Mouse (Mus musculus) erythroblast, embryonic 14.5 days (primary cell): ENCODE data around the gene Abhd15.

Source experiments
- GATA1 ChIP-seq: IDR thresholded peaks from 2 replicates; pipeline ENCODE4 v1.6.1; 2012; ENCODE audit warnings: low read length, inconsistent platforms, mixed read lengths
- TAL1 ChIP-seq: IDR thresholded peaks from 3 replicates; pipeline ENCODE4 v1.6.1; 2012; ENCODE audit warnings: low read length, inconsistent platforms, mixed read lengths

DNA sequence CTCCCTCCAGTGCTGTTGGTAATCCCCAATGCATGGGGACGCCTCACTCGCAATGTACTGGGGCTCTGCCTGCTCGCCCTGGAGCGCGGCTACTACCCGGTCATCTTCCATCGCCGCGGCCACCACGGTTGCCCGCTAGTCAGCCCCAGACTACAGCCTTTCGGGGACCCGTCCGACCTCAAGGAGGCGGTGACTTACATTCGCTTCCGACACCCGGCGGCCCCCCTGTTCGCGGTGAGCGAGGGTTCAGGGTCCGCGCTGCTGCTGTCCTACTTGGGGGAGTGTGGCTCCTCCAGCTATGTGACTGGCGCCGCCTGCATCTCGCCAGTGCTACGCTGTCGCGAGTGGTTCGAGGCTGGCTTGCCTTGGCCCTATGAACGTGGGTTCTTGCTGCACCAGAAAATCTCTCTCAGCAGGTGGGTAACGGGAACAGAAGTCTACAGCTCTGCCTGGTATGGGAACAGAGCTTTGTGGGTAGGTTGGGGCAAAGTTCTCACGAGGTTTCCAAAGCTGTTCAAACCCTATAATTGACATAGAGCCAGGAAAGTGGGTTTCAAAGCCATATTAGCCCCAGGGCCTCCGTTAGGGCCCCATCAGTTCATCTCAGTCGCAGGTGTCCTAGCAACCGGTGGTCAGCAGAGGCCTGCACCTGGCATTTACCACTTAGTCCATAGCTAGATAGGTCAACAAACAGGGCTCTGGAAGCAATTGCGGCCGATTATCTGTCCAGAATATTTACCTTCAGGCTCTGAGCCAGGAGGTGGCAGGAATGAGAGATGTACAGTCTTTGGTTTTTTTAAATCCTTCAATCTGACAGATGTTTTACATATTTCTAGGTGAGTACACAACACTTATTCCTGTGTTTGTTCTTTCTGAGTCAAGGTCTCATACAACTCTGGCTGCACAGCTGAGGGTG, 974 bp downstream of the Abhd15 start, which contains the start of gene Trp53i13:
- TF ChIP-seq TAL1 (no peak), GATA1 (no peak)
